Mouse (Mus musculus): ENCODE data around the gene Krtap19-2. TPM values are rescaled to one million over a fixed set of nuclear protein-coding genes. Genes with fewer than 3 reads are reported as not detected.

The Krtap19-2 gene
- not detected in 2 replicates for polyA plus RNA-seq (2015; fragmentation: Nextera tagmentation; extraction: Ambion mirVana)

- no peak for ATAC-seq
- Histone ChIP-seq H3K4me3 (ENCODE audit: low read length) (no peak within 1 kb of the TSS), H3K9me3 (ENCODE audit: control insufficient read depth, low read length) (no peaks in the 10 kb centered on the region), H3K27me3 (replicated peaks; ENCODE audit: control insufficient read depth, insufficient read depth, low read length) (no peaks in the 10 kb centered on the region), H3K4me1 (ENCODE audit: control insufficient read depth, insufficient read depth, low read length) (no peaks in the 10 kb centered on the region), H3K4me2 (ENCODE audit: low read depth, low read length) (no peak within 1 kb of the TSS), H3K27ac (ENCODE audit: low read length) (no peak within 1 kb of the TSS), H3K9ac (ENCODE audit: low read depth, low read length) (no peak within 1 kb of the TSS), H3K36me3 (ENCODE audit: control insufficient read depth, insufficient read depth, low read length) (no peaks in the 10 kb centered on the region)
- 95% methylated on average over 3 of the region's 3 CpGs for WGBS
These were observed at the start of gene Krtap19-2 for GRCm38 (mm10) chr16:88874169-88874568. Krtap19-2 (minus strand) TSS chr16:88874269.

- no peaks in the 10 kb centered on the region for H3K9me3 ChIP-seq (ENCODE audit: control insufficient read depth, low read length)
- H3K4me1 ChIP-seq (ENCODE audit: control insufficient read depth, insufficient read depth, low read length) = no peaks in the 10 kb centered on the region
- ATAC-seq = no peak
- H3K36me3 ChIP-seq (ENCODE audit: control insufficient read depth, insufficient read depth, low read length) = no peaks in the 10 kb centered on the region
- H3K4me2 ChIP-seq (ENCODE audit: low read depth, low read length) = no peak within 1 kb of the TSS
- H3K9ac ChIP-seq (ENCODE audit: low read depth, low read length) = no peak within 1 kb of the TSS
- no peak within 1 kb of the TSS for H3K4me3 ChIP-seq (ENCODE audit: low read length)
- 88% methylated on average over 6 of the region's 6 CpGs for WGBS
- no peak within 1 kb of the TSS for H3K27ac ChIP-seq (ENCODE audit: low read length)
- no peaks in the 10 kb centered on the region for H3K27me3 ChIP-seq (replicated peaks; ENCODE audit: control insufficient read depth, insufficient read depth, low read length)
These were observed 22.3 kb upstream of the Krtap19-2 start, which contains the start of gene Krtap19-5 for GRCm38 (mm10) chr16:88896357-88896756. Krtap19-5 (minus strand) TSS chr16:88896457.

DNA sequence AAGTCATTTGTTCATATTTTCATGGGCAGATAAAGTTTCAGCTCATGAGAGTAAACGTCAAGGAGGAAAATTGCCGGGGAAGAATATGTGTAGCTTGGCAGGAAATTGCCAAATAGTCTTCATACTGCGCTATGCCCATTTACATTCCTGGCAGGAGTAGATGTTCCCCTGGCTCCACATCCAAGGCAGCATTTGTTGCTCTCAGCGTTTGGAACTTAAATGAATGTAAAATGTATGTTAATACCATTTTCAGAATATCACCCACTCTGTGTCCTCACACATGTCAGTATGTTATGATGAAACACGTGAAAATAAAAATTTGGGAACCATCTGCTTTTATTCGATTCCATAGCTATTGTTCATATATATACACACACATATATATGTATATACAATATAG, 12.8 kb upstream of the Krtap19-2 start:
- 82% methylated on average over 6 of the region's 6 CpGs for WGBS

DNA sequence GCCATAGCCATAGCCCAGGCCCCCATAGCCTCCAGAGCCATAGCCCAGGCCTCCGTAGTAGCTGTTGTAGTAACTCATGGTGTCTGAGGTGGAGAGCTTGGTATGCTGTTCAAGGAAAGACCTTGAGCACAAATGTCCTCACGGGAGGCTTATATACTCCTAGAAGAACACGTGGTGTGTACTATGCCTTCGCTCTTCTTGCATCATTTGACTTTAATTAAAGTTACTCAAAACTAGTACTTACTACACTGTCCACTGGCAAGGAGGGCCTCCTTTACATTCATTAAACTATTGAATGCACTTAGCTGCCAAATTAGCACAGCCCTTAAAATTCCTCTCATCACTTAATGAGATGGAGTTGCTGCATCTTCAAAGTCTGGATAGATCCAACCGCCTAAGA, 10.9 kb upstream of the Krtap19-2 start, which contains the start of gene Krtap19-4:
Krtap19-4 (minus strand) TSS at position 101 of the 400 bp plus-strand sequence.
- no peak within 1 kb of the TSS for H3K27ac ChIP-seq (ENCODE audit: low read length)
- no peaks in the 10 kb centered on the region for H3K27me3 ChIP-seq (replicated peaks; ENCODE audit: control insufficient read depth, insufficient read depth, low read length)
- no peaks in the 10 kb centered on the region for H3K4me1 ChIP-seq (ENCODE audit: control insufficient read depth, insufficient read depth, low read length)
- no peak within 1 kb of the TSS for H3K9ac ChIP-seq (ENCODE audit: low read depth, low read length)
- no peak within 1 kb of the TSS for H3K4me2 ChIP-seq (ENCODE audit: low read depth, low read length)
- H3K36me3 ChIP-seq (ENCODE audit: control insufficient read depth, insufficient read depth, low read length) = no peaks in the 10 kb centered on the region
- H3K4me3 ChIP-seq (ENCODE audit: low read length) = no peak within 1 kb of the TSS
- H3K9me3 ChIP-seq (ENCODE audit: control insufficient read depth, low read length) = no peaks in the 10 kb centered on the region
- 88% methylated on average over 5 of the region's 5 CpGs for WGBS
- ATAC-seq = no peak

More for the DNA sequence above, 12.8 kb upstream of the Krtap19-2 start:
- no peak overlapping the region for H3K4me3 ChIP-seq (ENCODE audit: low read length)
- H3K27me3 ChIP-seq (replicated peaks; ENCODE audit: control insufficient read depth, insufficient read depth, low read length) = no peaks in the 10 kb centered on the region
- no peaks in the 10 kb centered on the region for H3K4me1 ChIP-seq (ENCODE audit: control insufficient read depth, insufficient read depth, low read length)
- H3K4me2 ChIP-seq (ENCODE audit: low read depth, low read length) = no peak overlapping the region
- no peak overlapping the region for H3K9ac ChIP-seq (ENCODE audit: low read depth, low read length)
- no peaks in the 10 kb centered on the region for H3K9me3 ChIP-seq (ENCODE audit: control insufficient read depth, low read length)
- no peak overlapping the region for H3K27ac ChIP-seq (ENCODE audit: low read length)
- no peaks in the 10 kb centered on the region for H3K36me3 ChIP-seq (ENCODE audit: control insufficient read depth, insufficient read depth, low read length)
- no peak for ATAC-seq

DNA sequence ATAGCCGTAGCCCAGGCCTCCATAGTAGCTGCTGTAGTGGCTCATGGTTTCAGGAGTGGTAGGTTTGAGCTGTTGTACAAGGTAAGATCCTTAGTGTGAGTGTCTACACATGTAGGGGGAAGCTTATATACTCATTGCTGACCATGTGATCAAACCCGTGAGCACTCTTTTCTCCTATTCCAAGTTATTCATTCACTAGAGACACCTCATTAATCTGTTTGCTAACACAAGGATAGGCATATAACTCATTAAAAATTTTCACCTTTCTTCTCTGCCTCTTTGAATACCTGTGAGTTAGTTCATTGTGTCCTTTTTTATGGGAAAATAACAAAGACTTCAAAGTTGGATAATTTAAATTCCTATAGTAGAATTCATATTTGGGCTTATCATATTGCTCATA, 3.9 kb upstream of the Krtap19-2 start, which contains the start of gene Krtap19-3:
Krtap19-3 (minus strand) TSS at position 101 of the 400 bp plus-strand sequence.
- no peak for ATAC-seq
- 77% methylated on average over 2 of the region's 2 CpGs for WGBS
- H3K36me3 ChIP-seq (ENCODE audit: control insufficient read depth, insufficient read depth, low read length) = no peaks in the 10 kb centered on the region
- no peak within 1 kb of the TSS for H3K27ac ChIP-seq (ENCODE audit: low read length)
- no peak within 1 kb of the TSS for H3K4me3 ChIP-seq (ENCODE audit: low read length)
- no peak within 1 kb of the TSS for H3K4me2 ChIP-seq (ENCODE audit: low read depth, low read length)
- H3K27me3 ChIP-seq (replicated peaks; ENCODE audit: control insufficient read depth, insufficient read depth, low read length) = no peaks in the 10 kb centered on the region
- H3K9ac ChIP-seq (ENCODE audit: low read depth, low read length) = no peak within 1 kb of the TSS
- no peaks in the 10 kb centered on the region for H3K4me1 ChIP-seq (ENCODE audit: control insufficient read depth, insufficient read depth, low read length)
- no peaks in the 10 kb centered on the region for H3K9me3 ChIP-seq (ENCODE audit: control insufficient read depth, low read length)

- Histone ChIP-seq H3K4me3 (ENCODE audit: low read length) (no peak within 1 kb of the TSS), H3K4me1 (ENCODE audit: control insufficient read depth, insufficient read depth, low read length) (no peaks in the 10 kb centered on the region), H3K4me2 (ENCODE audit: low read depth, low read length) (no peak within 1 kb of the TSS), H3K9me3 (ENCODE audit: control insufficient read depth, low read length) (no peaks in the 10 kb centered on the region), H3K9ac (ENCODE audit: low read depth, low read length) (no peak within 1 kb of the TSS), H3K36me3 (ENCODE audit: control insufficient read depth, insufficient read depth, low read length) (no peaks in the 10 kb centered on the region), H3K27me3 (replicated peaks; ENCODE audit: control insufficient read depth, insufficient read depth, low read length) (no peaks in the 10 kb centered on the region), H3K27ac (ENCODE audit: low read length) (no peak within 1 kb of the TSS)
- no peak for ATAC-seq
- WGBS = 90% methylated on average over 6 of the region's 6 CpGs
These were observed 4.8 kb downstream of the Krtap19-2 start, which contains the start of gene Krtap19-1 for GRCm38 (mm10) chr16:88869311-88869710. Krtap19-1 (minus strand) TSS chr16:88869411.

- no peaks in the 10 kb centered on the region for H3K4me1 ChIP-seq (ENCODE audit: control insufficient read depth, insufficient read depth, low read length)
- no peaks in the 10 kb centered on the region for H3K27me3 ChIP-seq (replicated peaks; ENCODE audit: control insufficient read depth, insufficient read depth, low read length)
- H3K4me3 ChIP-seq (ENCODE audit: low read length) = no peak overlapping the region
- no peak overlapping the region for H3K9ac ChIP-seq (ENCODE audit: low read depth, low read length)
- no peak overlapping the region for H3K4me2 ChIP-seq (ENCODE audit: low read depth, low read length)
- H3K36me3 ChIP-seq (ENCODE audit: control insufficient read depth, insufficient read depth, low read length) = no peaks in the 10 kb centered on the region
- 80% methylated on average over 4 of the region's 4 CpGs for WGBS
- H3K9me3 ChIP-seq (ENCODE audit: control insufficient read depth, low read length) = no peaks in the 10 kb centered on the region
- H3K27ac ChIP-seq (ENCODE audit: low read length) = no peak overlapping the region
- ATAC-seq = no peak
These were observed 9.1 kb downstream of the Krtap19-2 start for GRCm38 (mm10) chr16:88864887-88865407.

- no peaks in the 10 kb centered on the region for H3K9me3 ChIP-seq (ENCODE audit: control insufficient read depth, low read length)
These were observed 22.6 kb downstream of the Krtap19-2 start for GRCm38 (mm10) chr16:88851450-88851849.

GRCm38 (mm10) chr16:88848558-88848957, 25.5 kb downstream of the Krtap19-2 start:
- no peak overlapping the region for H3K4me2 ChIP-seq (ENCODE audit: low read depth, low read length)
- no peaks in the 10 kb centered on the region for H3K27me3 ChIP-seq (replicated peaks; ENCODE audit: control insufficient read depth, insufficient read depth, low read length)
- no peaks in the 10 kb centered on the region for H3K36me3 ChIP-seq (ENCODE audit: control insufficient read depth, insufficient read depth, low read length)
- no peak for ATAC-seq
- no peak overlapping the region for H3K27ac ChIP-seq (ENCODE audit: low read length)
- no peak overlapping the region for H3K4me3 ChIP-seq (ENCODE audit: low read length)
- H3K9me3 ChIP-seq (ENCODE audit: control insufficient read depth, low read length) = no peaks in the 10 kb centered on the region
- no peaks in the 10 kb centered on the region for H3K4me1 ChIP-seq (ENCODE audit: control insufficient read depth, insufficient read depth, low read length)
- WGBS = 74% methylated on average over 4 of the region's 4 CpGs
- H3K9ac ChIP-seq (ENCODE audit: low read depth, low read length) = no peak overlapping the region

More at GRCm38 (mm10) chr16:88851450-88851849, 22.6 kb downstream of the Krtap19-2 start:
- no peaks in the 10 kb centered on the region for H3K27me3 ChIP-seq (replicated peaks; ENCODE audit: control insufficient read depth, insufficient read depth, low read length)
- ATAC-seq = no peak
- H3K27ac ChIP-seq (ENCODE audit: low read length) = no peak overlapping the region
- no peaks in the 10 kb centered on the region for H3K4me1 ChIP-seq (ENCODE audit: control insufficient read depth, insufficient read depth, low read length)
- H3K4me2 ChIP-seq (ENCODE audit: low read depth, low read length) = no peak overlapping the region
- H3K9ac ChIP-seq (ENCODE audit: low read depth, low read length) = no peak overlapping the region
- no peaks in the 10 kb centered on the region for H3K36me3 ChIP-seq (ENCODE audit: control insufficient read depth, insufficient read depth, low read length)
- no peak overlapping the region for H3K4me3 ChIP-seq (ENCODE audit: low read length)
- 13% methylated on average over 5 of the region's 5 CpGs for WGBS

- Histone ChIP-seq H3K4me3 (ENCODE audit: low read length) (no peak overlapping the region), H3K36me3 (ENCODE audit: control insufficient read depth, insufficient read depth, low read length) (no peaks in the 10 kb centered on the region), H3K9me3 (ENCODE audit: control insufficient read depth, low read length) (no peaks in the 10 kb centered on the region), H3K9ac (ENCODE audit: low read depth, low read length) (no peak overlapping the region), H3K27me3 (replicated peaks; ENCODE audit: control insufficient read depth, insufficient read depth, low read length) (no peaks in the 10 kb centered on the region), H3K4me1 (ENCODE audit: control insufficient read depth, insufficient read depth, low read length) (no peaks in the 10 kb centered on the region), H3K4me2 (ENCODE audit: low read depth, low read length) (no peak overlapping the region), H3K27ac (ENCODE audit: low read length) (no peak overlapping the region)
- WGBS = 80% methylated on average over 1 of the region's 1 CpGs
- ATAC-seq = no peak
These were observed 26.7 kb downstream of the Krtap19-2 start for GRCm38 (mm10) chr16:88847363-88847762.

All from intestine, embryonic 16.5 days (tissue).